Mouse (Mus musculus) MEL (cell line): ENCODE measurements around the gene Prm2.

Source experiments
- BHLHE40 ChIP-seq: IDR thresholded peaks from 2 replicates; pipeline ENCODE4 v1.6.1; 2012; ENCODE audit warnings: low read depth, mild to moderate bottlenecking, inconsistent platforms, low read length, improper control_type of control experiment, borderline replicate concordance
- CTCF ChIP-seq, 3 experiments: IDR thresholded peaks in 2 of 3; conservative IDR thresholded peaks in 1 of 3; 2 replicates each; pipeline ENCODE4 v1.5.1; 2011 to 2012; ENCODE audit warnings: low read length in 3 of 3, low read depth in 2 of 3, mild to moderate bottlenecking in 2 of 3, improper control_type of control experiment in 1 of 3, inconsistent platforms in 1 of 3, mixed read lengths in 1 of 3, moderate library complexity in 1 of 3; ENCODE audit not compliant: control insufficient read depth in 1 of 3, insufficient read depth in 1 of 3, poor library complexity in 1 of 3, severe bottlenecking in 1 of 3
- ELF1 ChIP-seq: IDR thresholded peaks from 2 replicates; pipeline ENCODE4 v1.6.1; 2014; ENCODE audit warnings: low read depth, mild to moderate bottlenecking, inconsistent platforms, low read length, improper control_type of control experiment, moderate library complexity
- EP300 ChIP-seq, 2 experiments: IDR thresholded peaks; 2 replicates each; pipeline ENCODE4 v1.6.1; 2011; ENCODE audit warnings: improper control_type of control experiment in 2 of 2, low read length in 2 of 2, low read depth in 1 of 2, mild to moderate bottlenecking in 1 of 2
- ETS1 ChIP-seq: IDR thresholded peaks from 2 replicates; pipeline ENCODE4 v1.6.1; 2012; ENCODE audit warnings: low read depth, mild to moderate bottlenecking, inconsistent platforms, low read length, improper control_type of control experiment, moderate library complexity
- GATA1 ChIP-seq: IDR thresholded peaks from 2 replicates; pipeline ENCODE4 v1.6.1; 2011; ENCODE audit warnings: low read depth, low read length, improper control_type of control experiment
- MAX ChIP-seq: IDR thresholded peaks from 2 replicates; pipeline ENCODE4 v1.6.1; 2011; ENCODE audit warnings: low read length, improper control_type of control experiment
- MAZ ChIP-seq: IDR thresholded peaks from 2 replicates; pipeline ENCODE4 v1.6.1; 2012; ENCODE audit warnings: low read depth, mild to moderate bottlenecking, inconsistent platforms, low read length, improper control_type of control experiment
- POLR2A ChIP-seq, 2 experiments: IDR thresholded peaks; 2 replicates each; pipeline ENCODE4 v1.6.1; 2011 to 2012; ENCODE audit warnings: low read length in 2 of 2, mild to moderate bottlenecking in 2 of 2, control low read depth in 1 of 2, improper control_type of control experiment in 1 of 2, low read depth in 1 of 2, moderate library complexity in 1 of 2; ENCODE audit not compliant: control insufficient read depth in 1 of 2, insufficient read depth in 1 of 2, poor library complexity in 1 of 2
- POLR2AphosphoS2 ChIP-seq: IDR thresholded peaks from 2 replicates; pipeline ENCODE4 v1.6.1; 2011; ENCODE audit warnings: low read length, improper control_type of control experiment
- SMC3 ChIP-seq: IDR thresholded peaks from 2 replicates; pipeline ENCODE4 v1.6.1; 2011; ENCODE audit warnings: low read depth, low read length, improper control_type of control experiment
- USF1 ChIP-seq: IDR thresholded peaks from 2 replicates; pipeline ENCODE4 v1.6.1; 2014; ENCODE audit warnings: low read depth, mild to moderate bottlenecking, inconsistent platforms, low read length, improper control_type of control experiment, moderate library complexity
- ZC3H11A ChIP-seq: IDR thresholded peaks from 2 replicates; pipeline ENCODE4 v1.6.1; 2012; ENCODE audit warnings: low read depth, mild to moderate bottlenecking, inconsistent platforms, low read length, improper control_type of control experiment
- ZKSCAN1 ChIP-seq: IDR thresholded peaks from 2 replicates; pipeline ENCODE4 v1.6.1; 2012; ENCODE audit warnings: low read depth, mild to moderate bottlenecking, inconsistent platforms, low read length, improper control_type of control experiment, moderate library complexity

GRCm38 (mm10) chr16:10810376-10810775 is 14.4 kb upstream of the Prm2 start:
- no peak for TF ChIP-seq SMC3
- TF ChIP-seq MAX: no peak
- TF ChIP-seq EP300 (IDR thresholded peaks at IDR 0.05; ENCODE audit: low read depth in 1 of 2, low read length in 2 of 2): no peak
- no peak for TF ChIP-seq MAZ
- TF ChIP-seq ELF1: no peak
- no peak for TF ChIP-seq POLR2A (IDR thresholded peaks at IDR 0.05; ENCODE audit: control insufficient read depth in 1 of 2, insufficient read depth in 1 of 2, low read depth in 1 of 2, low read length in 2 of 2, poor library complexity in 1 of 2)
- no peak for TF ChIP-seq ZC3H11A
- no peak for TF ChIP-seq ETS1
- no peak for TF ChIP-seq CTCF (IDR thresholded peaks at IDR 0.05 in 2 of 3, conservative IDR thresholded peaks at IDR 0.05 in 1 of 3; ENCODE audit: control insufficient read depth in 1 of 3, insufficient read depth in 1 of 3, low read depth in 2 of 3, low read length in 3 of 3, poor library complexity in 1 of 3, severe bottlenecking in 1 of 3)
- no peak for TF ChIP-seq ZKSCAN1
- TF ChIP-seq BHLHE40: no peak
- no peak for TF ChIP-seq GATA1
- TF ChIP-seq USF1: no peak
- TF ChIP-seq POLR2AphosphoS2: no peak
